Mouse (Mus musculus) testis, adult 2 months (tissue): ENCODE results near the gene Gm10130. TPM values are rescaled to one million over a fixed set of nuclear protein-coding genes. Genes with fewer than 3 reads are reported as not detected.
"Not testable (repeated sequence)": the region's sequence is repeated elsewhere in the genome, so short reads cannot be mapped to it uniquely, and the experiment has no call there.

Source experiments
- H3K27ac ChIP-seq: fragments of 200-500 bp; 2 replicates; pipeline ENCODE4 v1.5.1; 2012; ENCODE audit warnings: low read depth, low read length; ENCODE audit not compliant: control insufficient read depth, insufficient read depth
- H3K27me3 ChIP-seq: fragments of 200-500 bp; 2 replicates; pipeline ENCODE4 v1.6.1; 2012; ENCODE audit warnings: mild to moderate bottlenecking, low read length, moderate library complexity; ENCODE audit not compliant: control insufficient read depth, insufficient read depth
- H3K36me3 ChIP-seq: fragments of 200-500 bp; 2 replicates; pipeline ENCODE4 v1.6.1; 2012; ENCODE audit warnings: mild to moderate bottlenecking, low read length; ENCODE audit not compliant: control insufficient read depth, insufficient read depth
- H3K4me1 ChIP-seq: fragments of 200-500 bp; 2 replicates; pipeline ENCODE4 v1.6.1; 2012; ENCODE audit warnings: low read length; ENCODE audit not compliant: control insufficient read depth, insufficient read depth
- H3K4me3 ChIP-seq: fragments of 200-500 bp; 2 replicates; pipeline ENCODE4 v1.5.1; 2012; ENCODE audit warnings: low read depth, mild to moderate bottlenecking, low read length, moderate library complexity, mixed read lengths; ENCODE audit not compliant: control insufficient read depth
- CTCF ChIP-seq: fragments of 200-500 bp; IDR thresholded peaks from 2 replicates; pipeline ENCODE4 v1.5.1; 2012; ENCODE audit warnings: low read depth, mild to moderate bottlenecking, inconsistent platforms, low read length, moderate library complexity; ENCODE audit not compliant: control insufficient read depth, insufficient read depth, insufficient replicate concordance
- POLR2A ChIP-seq: fragments of 200-500 bp; IDR thresholded peaks from 2 replicates; pipeline ENCODE4 v1.6.1; 2012; ENCODE audit warnings: low read depth, mild to moderate bottlenecking, inconsistent platforms, low read length, moderate library complexity; ENCODE audit not compliant: control insufficient read depth
- polyA plus RNA-seq: library from polyadenylated mRNA; depleted of rRNA; stranded (reverse); fragments of >200 nt; gene quantifications from 2 replicates; pipeline ENCODE4 v1.2.3, GENCODE M21; 2012; rRNA removed

Gene Gm10130
- polyA plus RNA-seq = not detected in 2 replicates

DNA sequence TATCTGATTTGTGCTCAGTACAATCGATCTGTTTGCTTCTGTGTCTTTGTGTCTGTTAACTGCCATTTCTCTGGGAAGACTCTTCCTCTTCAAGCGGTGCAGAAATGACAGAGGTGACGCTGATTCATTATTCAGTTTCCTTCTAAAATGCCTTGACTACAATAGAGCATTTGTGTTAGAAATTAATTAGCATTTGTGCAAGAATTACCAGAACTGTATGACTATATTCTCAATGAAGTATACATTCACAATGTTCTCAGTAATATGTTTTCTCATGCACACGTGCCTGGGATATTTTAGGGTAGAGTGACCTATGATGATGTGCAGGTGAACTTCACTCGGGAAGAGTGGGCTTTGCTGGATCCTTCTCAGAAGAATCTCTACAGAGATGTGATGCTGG is at the start of gene Gm10130:
Gm10130 (plus strand) TSS at position 301 of the 400 bp plus-strand sequence.
- no peak within 1 kb of the TSS for H3K27ac ChIP-seq
- H3K36me3 ChIP-seq = no peaks in the 10 kb centered on the region
- H3K4me1 ChIP-seq = no peaks in the 10 kb centered on the region
- TF ChIP-seq POLR2A (no peak), CTCF (no peak)
- no peak within 1 kb of the TSS for H3K4me3 ChIP-seq
- H3K27me3 ChIP-seq = no peaks in the 10 kb centered on the region

DNA sequence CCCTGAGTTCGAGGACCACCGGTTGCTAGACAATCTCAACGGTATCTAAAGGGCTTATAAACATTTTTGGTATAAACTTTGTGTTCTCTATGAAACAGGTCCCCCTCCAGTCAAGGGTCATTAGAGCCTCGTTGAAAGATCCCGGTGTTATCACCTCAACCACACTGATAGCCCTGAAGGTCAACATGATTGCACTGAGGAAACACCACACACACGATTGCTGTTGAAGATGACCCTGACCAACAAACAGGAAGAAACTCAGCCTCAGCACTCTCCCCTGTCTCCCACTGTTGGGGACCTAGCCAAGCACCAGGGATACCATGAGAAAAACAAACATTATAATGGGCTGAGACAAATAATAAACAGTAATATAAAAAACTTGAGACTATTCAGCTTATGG is 29.8 kb upstream of the Gm10130 start:
- no peak for TF ChIP-seq CTCF
- TF ChIP-seq POLR2A = no peak
- H3K4me1 ChIP-seq = no peaks in the 10 kb centered on the region
- no peaks in the 10 kb centered on the region for H3K27me3 ChIP-seq
- H3K27ac ChIP-seq = no peak overlapping the region
- no peaks in the 10 kb centered on the region for H3K36me3 ChIP-seq
- no peak overlapping the region for H3K4me3 ChIP-seq

DNA sequence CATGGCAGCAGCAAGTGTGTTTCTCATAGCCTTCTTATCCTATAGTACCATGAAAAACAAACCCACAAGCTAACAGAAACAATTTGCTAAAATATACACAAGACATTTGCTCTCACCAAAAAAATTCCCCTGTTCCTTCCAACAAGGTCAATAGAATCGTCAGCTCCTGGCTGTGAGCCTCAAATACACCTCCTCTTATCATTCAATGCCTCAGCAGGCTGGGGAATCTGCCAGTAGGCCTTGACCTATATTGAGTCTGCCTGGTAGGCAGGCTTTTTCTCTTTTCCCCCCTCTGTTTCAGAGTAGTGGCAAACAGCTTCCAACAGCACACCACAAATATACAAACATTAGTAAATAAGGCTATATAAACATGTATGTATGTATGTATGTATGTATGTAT is 24.4 kb upstream of the Gm10130 start:
- no peak overlapping the region for H3K4me3 ChIP-seq
- H3K27ac ChIP-seq = no peak overlapping the region
- H3K27me3 ChIP-seq = no peaks in the 10 kb centered on the region
- TF ChIP-seq POLR2A (no peak), CTCF (no peak)
- H3K36me3 ChIP-seq = no peaks in the 10 kb centered on the region
- no peaks in the 10 kb centered on the region for H3K4me1 ChIP-seq

DNA sequence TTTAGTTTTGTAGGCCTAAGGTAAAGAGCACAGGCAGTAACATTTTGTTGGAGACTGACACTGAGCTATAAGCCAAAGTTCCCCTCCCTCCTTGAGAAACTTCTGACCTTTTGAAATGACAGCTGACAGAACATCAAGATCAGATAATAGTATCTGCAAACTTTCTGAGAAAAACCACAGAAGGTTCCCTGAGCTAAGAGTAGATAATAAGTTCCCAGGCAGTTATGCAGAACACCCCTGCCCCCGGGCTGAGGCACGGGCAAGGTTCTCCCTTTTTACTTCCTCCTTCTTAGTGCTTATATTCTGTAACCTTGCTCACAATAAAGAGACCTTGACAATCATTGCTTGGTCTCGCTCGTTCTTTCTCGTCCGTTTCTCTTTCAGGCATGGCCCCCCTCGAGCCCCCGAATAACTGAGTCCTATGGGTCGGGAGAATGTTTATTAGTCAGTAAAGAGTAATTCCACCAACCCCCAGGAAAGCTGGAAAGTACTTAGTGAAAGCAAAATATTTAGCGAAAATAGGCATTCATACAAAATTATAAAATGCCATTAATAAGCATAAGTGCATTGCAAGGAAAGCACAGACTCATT is 16.2 kb upstream of the Gm10130 start:
- peaks cover 4% of the 10 kb centered on the region for H3K4me1 ChIP-seq
- H3K27ac ChIP-seq = no peak overlapping the region
- no peaks in the 10 kb centered on the region for H3K36me3 ChIP-seq
- no peak overlapping the region for H3K4me3 ChIP-seq
- no peak for TF ChIP-seq CTCF
- TF ChIP-seq POLR2A = no peak
- no peaks in the 10 kb centered on the region for H3K27me3 ChIP-seq

DNA sequence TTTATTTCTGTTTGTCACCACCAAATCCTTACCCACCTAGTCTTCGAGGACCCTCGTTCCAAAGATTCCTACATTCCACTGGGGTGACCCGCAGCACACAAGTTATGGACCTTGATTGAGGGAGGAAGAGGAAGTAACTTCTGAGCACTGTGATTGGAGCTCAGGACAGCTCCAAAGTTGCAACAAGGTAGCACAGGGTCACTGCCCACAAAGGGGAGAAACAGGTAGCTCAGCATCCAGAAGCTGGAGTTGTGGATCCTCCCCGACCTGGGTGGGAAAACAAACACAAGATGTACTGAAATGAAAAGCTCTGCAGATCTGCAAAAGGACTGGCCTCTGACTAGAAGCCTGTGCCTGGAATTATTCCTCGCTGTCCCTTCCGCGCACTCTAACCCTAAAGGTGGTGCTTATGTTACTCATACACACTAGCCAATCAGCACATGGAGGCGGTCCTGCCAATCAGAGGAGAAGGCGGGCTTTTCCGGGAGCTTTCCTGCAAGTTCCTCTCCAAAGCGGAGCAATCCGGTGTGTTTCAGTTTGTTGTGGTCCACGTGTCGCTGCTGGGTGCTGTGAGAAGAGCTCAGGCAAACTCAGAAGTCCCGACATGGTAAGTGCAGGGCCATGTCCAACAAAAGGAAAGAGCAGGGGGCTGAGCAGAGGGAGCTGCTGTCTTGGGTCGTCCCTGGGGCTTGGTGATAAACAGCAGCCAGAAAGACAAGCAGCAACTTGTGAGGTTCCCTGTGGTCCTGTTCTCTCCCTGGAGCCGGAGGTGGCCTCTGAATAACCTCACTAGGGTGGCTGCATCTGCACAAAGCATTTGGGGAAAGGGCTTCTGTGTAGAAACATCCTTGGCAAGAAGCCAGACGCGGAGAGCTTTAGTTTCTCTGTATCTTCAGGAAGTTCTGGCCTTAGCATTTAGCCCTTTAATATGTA is 12.3 kb upstream of the Gm10130 start:
- H3K36me3 ChIP-seq, H3K4me1 ChIP-seq, H3K27me3 ChIP-seq: not testable (repeated sequence)
- peak overlapping the region; percentile 89 for H3K4me3 ChIP-seq
- H3K27ac ChIP-seq = peak overlapping the region; percentile 42; the same call in 1 of the 2 replicates

DNA sequence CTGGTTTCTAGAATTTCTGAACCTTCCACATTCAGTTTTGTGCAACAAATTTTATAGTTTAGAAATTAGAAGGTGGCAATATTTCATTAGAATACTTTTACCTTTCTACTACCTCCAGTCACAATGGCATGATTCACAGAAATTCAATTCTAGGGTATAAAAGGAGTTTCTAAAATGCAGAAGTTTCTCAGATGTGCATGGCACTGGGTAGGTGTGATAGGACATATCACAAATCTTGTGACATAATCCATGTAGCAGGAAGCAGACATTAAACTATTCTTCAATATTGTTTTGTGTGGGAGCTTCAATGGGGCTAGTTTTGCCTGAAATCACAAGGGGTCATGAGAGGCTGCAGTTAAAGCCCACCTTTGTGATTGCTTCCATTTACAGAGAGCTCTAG is 7.4 kb upstream of the Gm10130 start:
- TF ChIP-seq POLR2A (no peak), CTCF (no peak)
- H3K36me3 ChIP-seq = no peaks in the 10 kb centered on the region
- no peaks in the 10 kb centered on the region for H3K27me3 ChIP-seq
- no peak overlapping the region for H3K4me3 ChIP-seq
- no peak overlapping the region for H3K27ac ChIP-seq
- no peaks in the 10 kb centered on the region; the same call in 1 of the 2 replicates for H3K4me1 ChIP-seq

DNA sequence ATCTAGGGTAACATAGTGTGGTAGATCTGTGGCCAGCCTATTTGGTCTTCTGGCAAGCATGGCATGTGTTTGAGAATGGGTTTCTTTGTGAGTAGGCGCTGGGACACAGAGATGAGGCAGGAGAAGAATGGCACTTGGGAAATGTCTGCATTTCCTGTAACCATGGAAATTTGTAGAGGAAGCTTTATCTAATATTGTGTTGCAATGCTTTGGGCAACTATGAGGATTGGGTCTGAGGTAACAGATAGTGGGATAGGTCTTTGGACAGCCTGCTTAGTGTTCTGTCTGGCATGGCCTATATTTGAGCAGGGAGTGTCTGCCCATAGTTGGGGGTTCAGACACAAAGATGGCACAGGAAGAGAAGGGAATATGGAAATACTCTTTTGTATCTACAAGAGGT is 4.5 kb upstream of the Gm10130 start:
- H3K36me3 ChIP-seq = no peaks in the 10 kb centered on the region
- no peak overlapping the region for H3K27ac ChIP-seq
- no peaks in the 10 kb centered on the region for H3K4me1 ChIP-seq
- TF ChIP-seq CTCF (no peak), POLR2A (no peak)
- no peaks in the 10 kb centered on the region for H3K27me3 ChIP-seq
- H3K4me3 ChIP-seq = no peak overlapping the region

DNA sequence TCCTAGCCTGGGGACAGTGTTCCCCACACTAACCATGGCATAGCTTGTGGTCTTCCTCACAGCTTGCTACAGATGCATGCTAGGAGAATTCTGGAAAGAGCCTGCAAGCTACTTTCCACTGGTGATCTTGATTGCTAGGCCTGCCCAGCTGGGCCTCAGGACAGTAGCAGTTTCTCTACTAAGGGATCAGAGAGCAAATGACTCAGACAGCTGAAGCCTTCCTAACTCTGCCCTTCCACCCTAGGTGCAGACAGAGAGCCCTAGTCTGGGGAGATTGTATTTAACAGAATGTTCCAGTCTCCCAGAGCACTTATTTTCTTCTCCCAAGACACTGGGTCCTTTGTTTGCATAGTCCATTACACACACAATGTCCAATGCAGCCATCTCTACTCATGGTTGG is 33.6 kb downstream of the Gm10130 start:
- H3K36me3 ChIP-seq, H3K4me1 ChIP-seq, H3K27me3 ChIP-seq, H3K27ac ChIP-seq, H3K4me3 ChIP-seq: not testable (repeated sequence)

DNA sequence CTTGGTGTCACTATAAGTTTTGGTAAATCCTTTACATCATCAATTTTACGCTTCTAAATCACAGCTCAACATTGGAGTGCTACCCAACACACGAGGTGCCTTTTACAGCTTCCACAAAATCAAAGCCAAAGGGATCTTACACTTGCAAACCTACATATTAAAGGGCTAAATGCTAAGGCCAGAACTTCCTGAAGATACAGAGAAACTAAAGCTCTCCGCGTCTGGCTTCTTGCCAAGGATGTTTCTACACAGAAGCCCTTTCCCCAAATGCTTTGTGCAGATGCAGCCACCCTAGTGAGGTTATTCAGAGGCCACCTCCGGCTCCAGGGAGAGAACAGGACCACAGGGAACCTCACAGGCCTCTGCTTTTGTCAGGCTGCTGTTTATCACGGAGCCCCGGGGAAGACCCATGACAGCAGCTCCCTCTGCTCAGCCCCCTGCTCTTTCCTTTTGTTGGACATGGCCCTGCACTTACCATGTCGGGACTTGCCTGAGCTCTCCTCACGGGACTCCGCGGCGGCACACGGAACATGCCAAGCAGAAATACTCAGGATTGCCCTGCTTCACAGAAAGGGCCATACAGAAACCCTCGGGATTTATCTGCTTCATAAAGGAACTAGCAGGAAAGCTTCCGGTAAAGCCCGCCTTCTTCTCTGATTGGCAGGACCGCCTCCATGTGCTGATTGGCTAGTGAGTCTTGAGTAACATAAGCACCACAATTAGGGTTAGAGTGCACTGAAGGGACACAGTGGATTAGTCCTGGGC is 38.8 kb downstream of the Gm10130 start, which contains the start of gene 3300002I08Rik:
3300002I08Rik (minus strand) TSS at position 653 of the 765 bp plus-strand sequence.
- Histone ChIP-seq H3K27ac (peak within 1 kb of the TSS; percentile 46; the same call in 1 of the 2 replicates), H3K4me3 (peak within 1 kb of the TSS; percentile 89)
- not testable (repeated sequence) for H3K36me3 ChIP-seq, H3K27me3 ChIP-seq, H3K4me1 ChIP-seq
